9 mouse cellular contexts compared by ENCODE assay signal in genomic region chr1:172549717-172550116, GRCm38 (mm10). TPM values are rescaled to one million over a fixed set of nuclear protein-coding genes. Genes with fewer than 3 reads are reported as not detected.
DNase-seq lines count a peak whose midpoint lies in the region; ATAC-seq and TF ChIP-seq lines count a peak whose summit lies in the region.
"Had no signal": no experiment of that assay in that cellular context is flagged by ENCODE, and none has a peak within 500 bp of the region (broad histone marks: within the 10 kb centered on the region; RNA-seq: fewer than 3 reads in every experiment).

No protein-coding gene starts in this region.

- H3K36me3 ChIP-seq in liver, adult 2 months (ENCODE audit: control insufficient read depth, insufficient read depth, low read length): no peaks in the 10 kb centered on the region
- H3K36me3 ChIP-seq in forebrain, embryonic 10.5 days (replicated peaks): no peaks in the 10 kb centered on the region
- H3K36me3 ChIP-seq in limb, embryonic 13.5 days: no peaks in the 10 kb centered on the region
- H3K36me3 ChIP-seq in neural tube, embryonic 14.5 days (ENCODE audit: control insufficient read depth, insufficient read depth, low read length): no peaks in the 10 kb centered on the region

- H3K27ac ChIP-seq in liver, adult 2 months (replicated peaks; ENCODE audit: insufficient read depth, low read depth, low read length): no peak overlapping the region
- peak overlapping the region; percentile 71 for H3K27ac ChIP-seq in forebrain, embryonic 10.5 days
- H3K27ac ChIP-seq in limb, embryonic 13.5 days: no peak overlapping the region
- no peak overlapping the region for H3K27ac ChIP-seq in neural tube, embryonic 14.5 days (ENCODE audit: low read depth, low read length)

- H3K27me3 ChIP-seq in liver, adult 2 months (ENCODE audit: control insufficient read depth, insufficient read depth, low read length): no peaks in the 10 kb centered on the region
- peaks cover 14% of the 10 kb centered on the region for H3K27me3 ChIP-seq in forebrain, embryonic 10.5 days (ENCODE audit: poor library complexity, severe bottlenecking)
- H3K27me3 ChIP-seq in limb, embryonic 13.5 days: peaks cover 20% of the 10 kb centered on the region
- no peaks in the 10 kb centered on the region for H3K27me3 ChIP-seq in neural tube, embryonic 14.5 days (ENCODE audit: control insufficient read depth, insufficient read depth, low read length)

- TF ChIP-seq POLR2A in liver, adult 2 months (IDR thresholded peaks at IDR 0.05; ENCODE audit: extremely low read depth, insufficient read depth, low read length): no peak

- no peak for ATAC-seq in limb, embryonic 13.5 days (ENCODE audit: low FRiP score, low read depth)
- no peak for ATAC-seq in neural tube, embryonic 14.5 days (ENCODE audit: low read depth)

- H3K9me3 ChIP-seq in forebrain, embryonic 10.5 days: no peaks in the 10 kb centered on the region
- H3K9me3 ChIP-seq in limb, embryonic 13.5 days: no peaks in the 10 kb centered on the region
- no peaks in the 10 kb centered on the region for H3K9me3 ChIP-seq in neural tube, embryonic 14.5 days (ENCODE audit: control insufficient read depth, low read length)

- peak overlapping the region; percentile 60 for H3K4me2 ChIP-seq in limb, embryonic 13.5 days (replicated peaks)
- peak overlapping the region; percentile 53 for H3K4me2 ChIP-seq in neural tube, embryonic 14.5 days (ENCODE audit: low read depth, low read length)

- H3K4me3 ChIP-seq in liver, adult 2 months (ENCODE audit: insufficient read depth, low read depth, low read length): peak overlapping the region; percentile 28; the same call in 1 of the 2 replicates
- peak overlapping the region; percentile 48 for H3K4me3 ChIP-seq in forebrain, embryonic 10.5 days
- peak overlapping the region; percentile 32; the same call in 1 of the 2 replicates for H3K4me3 ChIP-seq in limb, embryonic 13.5 days
- peak overlapping the region; percentile 28 for H3K4me3 ChIP-seq in neural tube, embryonic 14.5 days (ENCODE audit: low read depth, low read length)
- H3K4me3 ChIP-seq: myocyte had no signal

- no peaks in the 10 kb centered on the region for H3K4me1 ChIP-seq in liver, adult 2 months (ENCODE audit: control insufficient read depth, insufficient read depth, low read length)
- peaks cover 55% of the 10 kb centered on the region for H3K4me1 ChIP-seq in forebrain, embryonic 10.5 days
- peaks cover 29% of the 10 kb centered on the region for H3K4me1 ChIP-seq in limb, embryonic 13.5 days
- H3K4me1 ChIP-seq in neural tube, embryonic 14.5 days (ENCODE audit: control insufficient read depth, insufficient read depth, low read length): peaks cover 8% of the 10 kb centered on the region; the same call in 1 of the 2 replicates

- DNase-seq in liver, adult 2 months (ENCODE audit: extremely low read depth, low read depth, low spot score): no peak
- no peak for DNase-seq in liver
- DNase-seq in forebrain, embryonic 10.5 days (ENCODE audit: extremely low spot score, low spot score): no peak
- no peak for DNase-seq in urinary bladder, postnatal 4 days (ENCODE audit: low spot score in 2 of 2)
- DNase-seq in urinary bladder, postnatal 36 days (ENCODE audit: low spot score in 2 of 2): no peak
- no peak for DNase-seq in ovary, postnatal 10 days (ENCODE audit: low spot score)

- no peak for TF ChIP-seq CTCF in liver, adult 2 months (IDR thresholded peaks at IDR 0.05; ENCODE audit: low read depth, low read length)

- WGBS in liver, adult 2 months: 14% methylated on average over 8 of the region's 8 CpGs
- whole genome bisulfite sequencing in forebrain, embryonic 10.5 days: 1% methylated on average over 8 of the region's 8 CpGs
- WGBS in limb, embryonic 13.5 days: 2% methylated on average over 8 of the region's 8 CpGs
- WGBS in neural tube, embryonic 14.5 days: 4% methylated on average over 8 of the region's 8 CpGs

- no peak overlapping the region for H3K9ac ChIP-seq in liver, adult 2 months (ENCODE audit: low read depth, low read length)
- H3K9ac ChIP-seq in limb, embryonic 13.5 days: no peak overlapping the region
- H3K9ac ChIP-seq in neural tube, embryonic 14.5 days (replicated peaks; ENCODE audit: low read depth, low read length): no peak overlapping the region

- no peaks in the 10 kb centered on the region for H3K79me2 ChIP-seq in liver, adult 2 months (ENCODE audit: control insufficient read depth, insufficient read depth, low read length)

RNA-seq across cellular contexts. Expression of gene Vsig8, which starts 6.0 kb away (rescaled TPM):
- 0.07 TPM in 1 of 2 replicates, not detected in the other for total RNA-seq in liver, adult 2 months (2014; rRNA removed)
- polyA plus RNA-seq in liver, adult 2 months (2012; rRNA removed): not detected in 2 replicates
- polyA plus RNA-seq in forebrain, embryonic 10.5 days (2016; fragmentation: Nextera tagmentation; extraction: Ambion mirVana): 0.09 TPM in 1 of 2 replicates, not detected in the other
- polyA plus RNA-seq in limb, embryonic 13.5 days (2015; fragmentation: Nextera tagmentation; extraction: Ambion mirVana): 0.33 TPM in 1 of 2 replicates, not detected in the other
- 1.4 and 1.5 TPM in 2 replicates for polyA plus RNA-seq in neural tube, embryonic 14.5 days (2014; fragmentation: Nextera tagmentation; extraction: Ambion mirVana)
- polyA plus RNA-seq: myocyte had no signal

RNA-seq across cellular contexts. Expression of gene Cfap45, which starts 29.1 kb away (rescaled TPM):
- 0.09 and 0.13 TPM in 2 replicates for total RNA-seq in liver, adult 2 months (2014; rRNA removed)
- polyA plus RNA-seq in liver, adult 2 months (2012; rRNA removed): 0.39 TPM in 1 of 2 replicates, not detected in the other
- polyA plus RNA-seq in forebrain, embryonic 10.5 days (2016; fragmentation: Nextera tagmentation; extraction: Ambion mirVana): 1.4 and 1.6 TPM in 2 replicates
- polyA plus RNA-seq in limb, embryonic 13.5 days (2015; fragmentation: Nextera tagmentation; extraction: Ambion mirVana): 1.0 and 1.7 TPM in 2 replicates
- polyA plus RNA-seq in neural tube, embryonic 14.5 days (2014; fragmentation: Nextera tagmentation; extraction: Ambion mirVana): 3.1 and 3.5 TPM in 2 replicates
- polyA plus RNA-seq: myocyte had no signal

RNA-seq across cellular contexts. Expression of gene Slamf8, which starts 40.7 kb away (rescaled TPM):
- total RNA-seq in liver, adult 2 months (2014; rRNA removed): 1.3 and 1.7 TPM in 2 replicates
- 0.45 and 1.2 TPM in 2 replicates for polyA plus RNA-seq in liver, adult 2 months (2012; rRNA removed)
- polyA plus RNA-seq in forebrain, embryonic 10.5 days (2016; fragmentation: Nextera tagmentation; extraction: Ambion mirVana): not detected in 2 replicates
- 0.11 and 0.25 TPM in 2 replicates for polyA plus RNA-seq in limb, embryonic 13.5 days (2015; fragmentation: Nextera tagmentation; extraction: Ambion mirVana)
- not detected in 2 replicates for polyA plus RNA-seq in neural tube, embryonic 14.5 days (2014; fragmentation: Nextera tagmentation; extraction: Ambion mirVana)
- polyA plus RNA-seq: myocyte had no signal

RNA-seq across cellular contexts. Expression of gene Tagln2, which starts 49.9 kb away (rescaled TPM):
- 14.9 and 18.7 TPM in 2 replicates for total RNA-seq in liver, adult 2 months (2014; rRNA removed)
- polyA plus RNA-seq in liver, adult 2 months (2012; rRNA removed): 22.3 and 25.6 TPM in 2 replicates
- polyA plus RNA-seq in forebrain, embryonic 10.5 days (2016; fragmentation: Nextera tagmentation; extraction: Ambion mirVana): 69.7 and 71.1 TPM in 2 replicates
- 118 and 119 TPM in 2 replicates for polyA plus RNA-seq in limb, embryonic 13.5 days (2015; fragmentation: Nextera tagmentation; extraction: Ambion mirVana)
- 56.9 and 107 TPM in 2 replicates for polyA plus RNA-seq in neural tube, embryonic 14.5 days (2014; fragmentation: Nextera tagmentation; extraction: Ambion mirVana)

RNA-seq across cellular contexts. Expression of gene Fcrl6, which starts 52.6 kb away (rescaled TPM):
- not detected in 2 replicates for total RNA-seq in liver, adult 2 months (2014; rRNA removed)
- polyA plus RNA-seq in liver, adult 2 months (2012; rRNA removed): not detected in 2 replicates
- polyA plus RNA-seq in forebrain, embryonic 10.5 days (2016; fragmentation: Nextera tagmentation; extraction: Ambion mirVana): 0.32 TPM in 1 of 2 replicates, not detected in the other
- 1.0 and 1.3 TPM in 2 replicates for polyA plus RNA-seq in limb, embryonic 13.5 days (2015; fragmentation: Nextera tagmentation; extraction: Ambion mirVana)
- polyA plus RNA-seq in neural tube, embryonic 14.5 days (2014; fragmentation: Nextera tagmentation; extraction: Ambion mirVana): 0.17 and 0.21 TPM in 2 replicates
- polyA plus RNA-seq: myocyte had no signal
